Mouse (Mus musculus): Measurements from ENCODE around the gene Ldlr. TPM values are rescaled to one million over a fixed set of nuclear protein-coding genes. Genes with fewer than 3 reads are reported as not detected.
"Not testable (repeated sequence)": the region's sequence is repeated elsewhere in the genome, so short reads cannot be mapped to it uniquely, and the experiment has no call there.

Ldlr gene
- 1 to 10 TPM; 2.3 to 3.8 (median 3.0) TPM for total RNA-seq (2022)

- peak; percentile 83 for DNase-seq (ENCODE audit: low spot score)
Measured at GRCm38 (mm10) chr9:21723377-21724146, at the start of gene Ldlr. Gene Ldlr (plus strand): TSS chr9:21723483.

- no peak for DNase-seq (ENCODE audit: low spot score)
Measured at GRCm38 (mm10) chr9:21677706-21678105, 45.6 kb upstream of the Ldlr start.

- DNase-seq (ENCODE audit: low spot score), result no peak
Measured at GRCm38 (mm10) chr9:21680448-21680847, 42.8 kb upstream of the Ldlr start.

GRCm38 (mm10) chr9:21682827-21683226 lies 40.5 kb upstream of the Ldlr start:
- no peak for DNase-seq (ENCODE audit: low spot score)

GRCm38 (mm10) chr9:21683897-21684296 lies 39.4 kb upstream of the Ldlr start:
- DNase-seq (ENCODE audit: low spot score), result no peak

GRCm38 (mm10) chr9:21688554-21688953 lies 34.7 kb upstream of the Ldlr start:
- DNase-seq (ENCODE audit: low spot score), result no peak

GRCm38 (mm10) chr9:21690031-21690430 lies 33.3 kb upstream of the Ldlr start:
- DNase-seq (ENCODE audit: low spot score), result no peak

- no peak for DNase-seq (ENCODE audit: low spot score)
Measured at GRCm38 (mm10) chr9:21691862-21692261, 31.4 kb upstream of the Ldlr start.

- DNase-seq (ENCODE audit: low spot score), result no peak
Measured at GRCm38 (mm10) chr9:21692491-21692890, 30.8 kb upstream of the Ldlr start.

GRCm38 (mm10) chr9:21694071-21694470 lies 29.2 kb upstream of the Ldlr start:
- no peak for DNase-seq (ENCODE audit: low spot score)

- DNase-seq (ENCODE audit: low spot score), result no peak
Measured at GRCm38 (mm10) chr9:21695229-21695792, 28.0 kb upstream of the Ldlr start.

- DNase-seq (ENCODE audit: low spot score), result no peak
Measured at GRCm38 (mm10) chr9:21697121-21697520, 26.2 kb upstream of the Ldlr start.

GRCm38 (mm10) chr9:21699280-21699679 lies 24.0 kb upstream of the Ldlr start:
- not testable (repeated sequence) for DNase-seq (ENCODE audit: low spot score)

- no peak for DNase-seq (ENCODE audit: low spot score)
Measured at GRCm38 (mm10) chr9:21701091-21701490, 22.2 kb upstream of the Ldlr start.

GRCm38 (mm10) chr9:21703494-21703893 lies 19.8 kb upstream of the Ldlr start:
- no peak for DNase-seq (ENCODE audit: low spot score)

- DNase-seq (ENCODE audit: low spot score), result no peak
Measured at GRCm38 (mm10) chr9:21706085-21706484, 17.2 kb upstream of the Ldlr start.

GRCm38 (mm10) chr9:21706586-21707265 lies 16.6 kb upstream of the Ldlr start:
- DNase-seq (ENCODE audit: low spot score), result no peak

GRCm38 (mm10) chr9:21709340-21709739 lies 13.9 kb upstream of the Ldlr start:
- DNase-seq (ENCODE audit: low spot score), result no peak

GRCm38 (mm10) chr9:21715298-21715697 lies 8.0 kb upstream of the Ldlr start:
- no peak for DNase-seq (ENCODE audit: low spot score)

- no peak for DNase-seq (ENCODE audit: low spot score)
Measured at GRCm38 (mm10) chr9:21717015-21717414, 6.3 kb upstream of the Ldlr start.

GRCm38 (mm10) chr9:21721036-21721435 lies 2.2 kb upstream of the Ldlr start:
- DNase-seq (ENCODE audit: low spot score), result no peak

GRCm38 (mm10) chr9:21724147-21724536 lies 859 bp downstream of the Ldlr start:
- DNase-seq (ENCODE audit: low spot score), result peak; percentile 85
